Mouse (Mus musculus) liver, postnatal 0 days (tissue): Measurements from ENCODE around the gene Gm17571. TPM values are rescaled to one million over a fixed set of nuclear protein-coding genes. Genes with fewer than 3 reads are reported as not detected.

Source experiments
- ATAC-seq: fragments of 200-750 bp; cut with Nextera tagmentation; 2 replicates; pipeline ENCODE4 v1.8.0; 2017; ENCODE audit warnings: mild to moderate bottlenecking, moderate library complexity
- DNase-seq: peaks from one replicate; pipeline ENCODE4 v3.0.0-alpha.2; 2016
- H3K27ac ChIP-seq: fragments of 300-500 bp; sonication (generic); 2 replicates; pipeline ENCODE4 v1.5.1; 2014; ENCODE audit warnings: antibody characterized with exemption, moderate library complexity, mild to moderate bottlenecking, low read depth
- H3K27me3 ChIP-seq: fragments of 300-500 bp; sonication (generic); 2 replicates; pipeline ENCODE4 v1.6.1; 2014; ENCODE audit warnings: low read length, control low read depth, mixed read lengths; ENCODE audit not compliant: insufficient read depth
- H3K36me3 ChIP-seq: fragments of 300-500 bp; sonication (generic); replicated peaks from 2 replicates; pipeline ENCODE4 v1.6.1; 2014; ENCODE audit warnings: mild to moderate bottlenecking, control low read depth, low read length, moderate library complexity, mixed read lengths; ENCODE audit not compliant: insufficient read depth
- H3K4me1 ChIP-seq: fragments of 300-500 bp; sonication (generic); 2 replicates; pipeline ENCODE4 v1.6.1; 2014; ENCODE audit warnings: antibody characterized with exemption, mild to moderate bottlenecking, control low read depth; ENCODE audit not compliant: insufficient read depth
- H3K4me2 ChIP-seq: fragments of 300-500 bp; sonication (generic); 2 replicates; pipeline ENCODE4 v1.6.1; 2014; ENCODE audit warnings: low read depth, mild to moderate bottlenecking, low read length, moderate library complexity, mixed read lengths
- H3K4me3 ChIP-seq: fragments of 300-500 bp; sonication (generic); 2 replicates; pipeline ENCODE4 v1.5.1; 2014; ENCODE audit warnings: low read depth, low read length
- H3K9ac ChIP-seq: fragments of 300-500 bp; sonication (generic); replicated peaks from 2 replicates; pipeline ENCODE4 v1.6.1; 2014; ENCODE audit warnings: mild to moderate bottlenecking, moderate library complexity
- H3K9me3 ChIP-seq: fragments of 300-500 bp; sonication (generic); 2 replicates; pipeline ENCODE4 v1.6.1; 2016; ENCODE audit warnings: mild to moderate bottlenecking, control low read depth, low read length, mixed read lengths
- CTCF ChIP-seq: sonication (generic); IDR thresholded peaks from 2 replicates; pipeline ENCODE4 v1.5.1; 2016; ENCODE audit warnings: antibody characterized with exemption, low read depth
- EP300 ChIP-seq: IDR thresholded peaks from 2 replicates; pipeline ENCODE4 v1.6.1; 2016; ENCODE audit warnings: antibody characterized with exemption, low read depth, mild to moderate bottlenecking
- WGBS: fragments of 180-500 bp; shearing (Covaris S2); extraction: QIAGEN DNeasy Blood & Tissue Kit; methylation state at CpG from one replicate; pipeline ENCODE4 v1.1.7; 2014; ENCODE audit not compliant: insufficient replicate concordance; 5-methylcytosine and 5-hydroxymethylcytosine counted together
- polyA plus RNA-seq: library from polyadenylated mRNA; unstranded; fragments of >200 nt; fragmentation: Nextera tagmentation; extraction: Ambion mirVana; gene quantifications from 2 replicates; pipeline ENCODE4 v1.2.1, GENCODE M21; 2015

Gene Gm17571
- polyA plus RNA-seq, 1 experiment from 2014 or later = not detected

DNA sequence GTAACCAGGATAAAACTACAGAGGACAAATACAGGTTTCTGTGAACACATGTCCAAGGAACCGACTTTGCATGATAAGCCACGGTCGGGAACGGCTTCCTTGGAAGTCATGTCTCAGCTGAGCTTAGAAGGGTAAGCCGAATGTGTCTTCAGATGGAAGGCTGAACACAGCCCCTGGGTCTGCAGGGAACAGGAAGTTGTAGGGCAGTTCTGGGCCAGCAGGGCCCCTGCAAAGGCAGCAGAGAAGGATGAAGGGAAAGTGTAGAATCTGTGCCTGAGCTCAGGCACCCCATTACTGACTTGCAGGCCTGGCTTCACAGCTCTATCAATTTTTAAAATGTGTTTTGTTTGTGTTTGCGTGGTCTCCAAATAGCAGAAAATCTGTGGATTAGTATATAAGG lies 22.2 kb upstream of the Gm17571 start:
- Histone ChIP-seq H3K4me3 (no peak overlapping the region), H3K4me1 (peaks cover 17% of the 10 kb centered on the region), H3K36me3 (no peaks in the 10 kb centered on the region), H3K27ac (peak overlapping the region; percentile 20; the same call in 1 of the 2 replicates), H3K9ac (no peak overlapping the region; the same call in 1 of the 2 replicates), H3K27me3 (no peaks in the 10 kb centered on the region), H3K9me3 (no peaks in the 10 kb centered on the region), H3K4me2 (no peak overlapping the region)
- DNase-seq (no peak), ATAC-seq (no peak)
- TF ChIP-seq CTCF (peak; percentile 16; the same call in 1 of the 2 replicates), EP300 (no peak)
- 43% methylated on average over 6 of the region's 6 CpGs for WGBS

DNA sequence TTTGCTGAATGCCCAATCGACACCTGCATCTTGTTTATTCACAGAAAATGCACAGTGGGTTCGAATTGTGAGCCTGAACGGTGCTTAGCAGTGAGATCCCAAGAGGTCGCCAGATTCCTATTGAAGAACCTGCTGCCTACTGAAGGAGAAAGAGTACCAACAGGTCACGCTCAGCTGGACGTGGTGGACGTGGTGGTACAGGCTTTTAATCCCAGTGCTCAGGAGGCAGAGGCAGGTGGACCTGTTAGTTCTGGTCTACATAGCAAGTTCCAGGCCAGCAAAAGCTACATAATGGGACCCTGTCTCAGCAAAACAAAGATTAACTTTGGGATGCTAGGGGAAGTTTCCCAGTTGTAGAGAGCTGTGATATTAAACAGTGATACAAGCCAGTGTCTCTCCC lies 21.2 kb upstream of the Gm17571 start:
- Histone ChIP-seq H3K27ac (no peak overlapping the region), H3K4me2 (no peak overlapping the region), H3K4me3 (no peak overlapping the region), H3K4me1 (peaks cover 14% of the 10 kb centered on the region), H3K9ac (no peak overlapping the region), H3K27me3 (no peaks in the 10 kb centered on the region), H3K9me3 (no peaks in the 10 kb centered on the region), H3K36me3 (no peaks in the 10 kb centered on the region)
- no peak for TF ChIP-seq CTCF
- no peak for TF ChIP-seq EP300
- WGBS = 64% methylated on average over 7 of the region's 7 CpGs
- no peak for ATAC-seq
- DNase-seq = no peak

- no peaks in the 10 kb centered on the region for H3K36me3 ChIP-seq
- ATAC-seq (no peak), DNase-seq (no peak)
- peaks cover 14% of the 10 kb centered on the region for H3K4me1 ChIP-seq
- H3K4me2 ChIP-seq = peak overlapping the region; percentile 40
- H3K27me3 ChIP-seq = no peaks in the 10 kb centered on the region
- no peaks in the 10 kb centered on the region for H3K9me3 ChIP-seq
- TF ChIP-seq CTCF (no peak), EP300 (no peak)
- H3K9ac ChIP-seq = peak overlapping the region; percentile 39; the same call in 1 of the 2 replicates
- 31% methylated on average over 10 of the region's 10 CpGs for WGBS
- H3K27ac ChIP-seq = peak overlapping the region; percentile 80
- no peak overlapping the region for H3K4me3 ChIP-seq
Observed at GRCm38 (mm10) chr9:13466816-13467215, 20.3 kb upstream of the Gm17571 start.

DNA sequence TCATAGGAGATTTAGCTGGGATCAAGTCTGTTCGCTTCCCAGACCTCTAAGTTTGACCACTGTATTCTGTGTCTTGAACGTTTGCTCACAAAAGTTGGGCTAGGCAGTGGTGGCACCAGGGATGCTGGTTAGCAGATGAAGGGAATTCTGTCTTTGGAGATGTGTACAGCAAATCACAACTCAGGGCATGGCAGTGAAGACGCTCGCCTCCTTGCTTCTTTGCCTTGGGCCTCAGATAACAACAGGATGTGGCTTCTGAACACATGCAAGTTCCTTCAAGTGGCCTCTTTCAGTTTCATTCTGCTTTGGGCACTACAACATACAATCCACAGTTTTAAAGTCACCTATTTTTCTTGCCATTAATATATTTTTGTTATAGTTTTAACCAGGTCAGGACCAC lies 19.8 kb upstream of the Gm17571 start:
- DNase-seq = peak; percentile 17
- peak overlapping the region; percentile 80 for H3K27ac ChIP-seq

GRCm38 (mm10) chr9:13465358-13466020 lies 18.9 kb upstream of the Gm17571 start:
- Histone ChIP-seq H3K27me3 (no peaks in the 10 kb centered on the region), H3K9me3 (no peaks in the 10 kb centered on the region)
- no peak for DNase-seq

More for the DNA sequence above, 19.8 kb upstream of the Gm17571 start:
- H3K27me3 ChIP-seq = no peaks in the 10 kb centered on the region
- no peak overlapping the region for H3K9ac ChIP-seq
- peaks cover 14% of the 10 kb centered on the region for H3K4me1 ChIP-seq
- no peak overlapping the region for H3K4me3 ChIP-seq
- H3K4me2 ChIP-seq = peak overlapping the region; percentile 40
- ATAC-seq = peak; percentile 49; the same call in 1 of the 2 replicates
- no peak for TF ChIP-seq CTCF
- TF ChIP-seq EP300 = no peak
- 41% methylated on average over 4 of the region's 4 CpGs for WGBS
- H3K9me3 ChIP-seq = no peaks in the 10 kb centered on the region
- no peaks in the 10 kb centered on the region for H3K36me3 ChIP-seq

GRCm38 (mm10) chr9:13460926-13461325 lies 14.4 kb upstream of the Gm17571 start:
- no peak overlapping the region for H3K27ac ChIP-seq
- TF ChIP-seq EP300 (no peak), CTCF (no peak)
- no peaks in the 10 kb centered on the region for H3K36me3 ChIP-seq
- no peaks in the 10 kb centered on the region for H3K4me1 ChIP-seq
- no peaks in the 10 kb centered on the region for H3K27me3 ChIP-seq
- ATAC-seq (no peak), DNase-seq (no peak)
- 89% methylated on average over 1 of the region's 1 CpGs for WGBS
- H3K4me2 ChIP-seq = no peak overlapping the region
- H3K9ac ChIP-seq = no peak overlapping the region
- no peak overlapping the region for H3K4me3 ChIP-seq
- H3K9me3 ChIP-seq = no peaks in the 10 kb centered on the region

More at GRCm38 (mm10) chr9:13465358-13466020, 18.9 kb upstream of the Gm17571 start:
- TF ChIP-seq EP300 (no peak), CTCF (no peak)
- Histone ChIP-seq H3K36me3 (no peaks in the 10 kb centered on the region), H3K27ac (peak overlapping the region; percentile 40; the same call in 1 of the 2 replicates), H3K4me3 (no peak overlapping the region), H3K4me2 (no peak overlapping the region), H3K9ac (no peak overlapping the region), H3K4me1 (peaks cover 14% of the 10 kb centered on the region)
- WGBS = 57% methylated on average over 4 of the region's 4 CpGs
- no peak for ATAC-seq
